Mouse (Mus musculus): ENCODE measurements at regions not wholly inside any gene's neighbourhood (a gene's known extent, or its start where the extent isn't known, plus 50 kb on each side); places are given as distances from the start of the nearest gene placed in this dataset.

DNA sequence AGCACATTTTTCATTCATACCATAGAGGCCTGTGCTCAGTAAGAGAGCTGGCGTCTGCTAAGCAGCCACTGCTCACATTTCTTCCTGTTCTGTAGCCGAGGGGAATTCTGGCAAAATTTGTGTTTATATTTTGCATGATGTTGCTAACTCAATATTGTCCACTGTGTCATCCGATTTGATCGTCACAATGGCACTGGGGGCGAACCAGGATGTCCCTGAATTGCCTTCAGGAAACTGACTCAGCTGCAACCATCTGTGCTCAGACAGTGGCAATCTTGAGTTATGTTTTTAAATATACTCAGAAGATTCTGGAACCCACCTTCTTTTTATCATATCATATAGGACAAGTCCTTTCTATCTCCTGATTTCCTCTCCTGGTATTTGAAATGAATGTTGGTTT lies 213.1 kb upstream of the Adgrl2 start:
- no peak overlapping the region for H3K9ac ChIP-seq (replicated peaks)
- no peaks in the 10 kb centered on the region for H3K4me1 ChIP-seq
- no peaks in the 10 kb centered on the region for H3K9me3 ChIP-seq (replicated peaks)
- no peaks in the 10 kb centered on the region for H3K36me3 ChIP-seq
- no peaks in the 10 kb centered on the region for H3K27me3 ChIP-seq (replicated peaks)
- no peak overlapping the region for H3K27ac ChIP-seq (replicated peaks)
- WGBS: 88% methylated on average over 5 of the region's 5 CpGs
- H3K4me3 ChIP-seq (replicated peaks): no peak overlapping the region
- no peak overlapping the region for H3K4me2 ChIP-seq
- ATAC-seq (ENCODE audit: low FRiP score): no peak

DNA sequence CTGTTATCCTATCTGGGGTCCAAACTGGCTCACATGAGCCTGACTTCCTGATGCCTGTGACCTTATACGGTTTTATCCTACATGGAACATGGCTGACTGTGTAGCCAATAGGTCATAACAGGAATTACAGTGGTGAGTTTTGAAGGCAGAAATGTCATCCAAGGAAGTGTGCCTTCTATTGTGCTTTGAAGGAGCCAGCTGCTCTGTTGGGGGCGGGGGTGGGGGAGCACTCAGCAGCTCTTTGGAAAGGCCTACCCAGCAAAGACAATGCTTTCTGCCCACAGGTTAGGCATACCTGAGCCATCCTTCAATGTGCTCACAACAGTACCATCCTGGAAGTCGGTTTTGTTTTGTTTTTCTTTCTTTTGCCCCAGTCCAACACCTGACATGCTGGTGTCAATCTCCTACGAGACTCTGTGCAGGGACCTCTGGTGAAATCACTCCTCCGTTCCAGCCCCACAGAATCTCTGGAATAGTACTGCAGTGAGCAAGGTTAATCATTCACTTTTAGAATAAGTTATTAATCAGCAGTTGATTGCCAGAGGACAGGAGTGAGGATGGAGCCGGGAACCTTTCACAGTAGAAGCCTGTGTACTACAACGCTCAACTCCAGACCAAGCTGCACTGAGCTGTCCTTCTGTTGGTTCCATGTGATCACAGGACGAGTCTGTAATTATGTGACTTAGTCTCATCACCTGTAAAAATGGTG lies 206.3 kb upstream of the Adgrl2 start:
- Histone ChIP-seq H3K27ac (replicated peaks) (no peak overlapping the region), H3K27me3 (replicated peaks) (no peaks in the 10 kb centered on the region), H3K9me3 (replicated peaks) (no peaks in the 10 kb centered on the region), H3K4me3 (replicated peaks) (no peak overlapping the region), H3K9ac (replicated peaks) (no peak overlapping the region), H3K36me3 (no peaks in the 10 kb centered on the region), H3K4me1 (no peaks in the 10 kb centered on the region), H3K4me2 (no peak overlapping the region)
- ATAC-seq (ENCODE audit: low FRiP score): no peak
- WGBS: 83% methylated on average over 8 of the region's 8 CpGs

DNA sequence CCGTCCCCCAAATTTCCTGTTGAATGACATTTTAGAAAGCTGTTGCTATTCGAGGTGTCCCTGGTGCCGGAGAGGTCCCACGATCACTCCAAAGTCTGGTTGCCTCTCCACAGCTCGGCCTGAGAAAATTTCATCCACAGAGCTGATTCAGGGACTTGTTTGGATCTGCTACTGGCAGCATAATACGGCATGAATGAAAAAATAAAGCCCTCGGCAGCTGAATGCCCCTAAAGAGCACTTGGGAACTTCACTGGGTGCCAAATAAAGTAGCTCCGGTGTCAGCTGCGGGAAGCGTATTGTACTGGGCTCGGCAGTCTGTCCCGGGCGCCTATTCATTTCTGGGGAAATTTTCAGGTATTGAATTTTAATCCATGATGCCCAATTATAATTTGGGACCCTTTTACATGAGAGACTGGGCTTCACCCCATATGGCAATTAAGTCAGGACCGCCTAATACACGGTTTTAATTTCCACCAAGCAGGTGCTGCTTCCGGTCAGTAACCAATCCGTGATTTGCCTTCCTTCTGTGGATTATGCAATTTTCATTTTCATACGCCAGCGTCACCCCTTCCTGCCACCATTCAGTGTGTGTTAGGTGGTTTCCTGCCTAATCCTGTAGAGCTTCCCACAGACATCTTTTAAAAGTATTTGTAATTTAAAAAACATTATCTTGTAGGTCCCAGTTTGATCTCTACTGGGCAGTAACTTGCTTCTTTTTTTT lies 200.7 kb upstream of the Adgrl2 start:
- 35% methylated on average over 19 of the region's 19 CpGs for WGBS
- no peaks in the 10 kb centered on the region for H3K9me3 ChIP-seq (replicated peaks)
- no peak overlapping the region for H3K27ac ChIP-seq (replicated peaks)
- no peaks in the 10 kb centered on the region for H3K27me3 ChIP-seq (replicated peaks)
- H3K4me1 ChIP-seq: peaks cover 10% of the 10 kb centered on the region
- no peak overlapping the region for H3K9ac ChIP-seq (replicated peaks)
- no peaks in the 10 kb centered on the region for H3K36me3 ChIP-seq
- H3K4me2 ChIP-seq: peak overlapping the region; percentile 45
- no peak for ATAC-seq (ENCODE audit: low FRiP score)
- peak overlapping the region; percentile 19 for H3K4me3 ChIP-seq (replicated peaks)

DNA sequence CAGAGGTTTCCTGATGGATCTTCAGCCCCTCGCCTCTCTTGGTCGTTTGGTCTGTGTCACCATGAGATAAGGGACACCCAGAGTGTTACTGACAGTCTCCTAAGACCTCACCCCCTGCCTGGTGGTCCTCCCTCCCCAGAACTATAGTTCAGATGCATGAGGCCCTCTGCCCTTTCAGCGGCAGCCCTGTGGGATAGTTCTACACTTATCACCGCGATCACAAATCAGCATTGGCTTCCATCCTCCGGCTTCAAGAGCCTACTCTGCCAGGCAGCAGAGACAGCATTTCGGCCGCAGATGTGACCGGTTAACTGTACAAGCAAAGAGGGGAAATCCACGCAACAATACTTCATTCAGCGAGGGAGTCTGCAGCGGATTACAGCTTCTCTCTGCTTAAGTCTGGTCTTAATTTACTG lies 193.8 kb upstream of the Adgrl2 start:
- Histone ChIP-seq H3K27ac (replicated peaks) (no peak overlapping the region), H3K4me3 (replicated peaks) (no peak overlapping the region), H3K4me1 (peaks cover 9% of the 10 kb centered on the region), H3K36me3 (no peaks in the 10 kb centered on the region), H3K9me3 (replicated peaks) (no peaks in the 10 kb centered on the region), H3K9ac (replicated peaks) (no peak overlapping the region), H3K27me3 (replicated peaks) (no peaks in the 10 kb centered on the region), H3K4me2 (peak overlapping the region; percentile 38)
- 14% methylated on average over 12 of the region's 12 CpGs for WGBS
- no peak; the same call in 1 of the 2 replicates for ATAC-seq (ENCODE audit: low FRiP score)

DNA sequence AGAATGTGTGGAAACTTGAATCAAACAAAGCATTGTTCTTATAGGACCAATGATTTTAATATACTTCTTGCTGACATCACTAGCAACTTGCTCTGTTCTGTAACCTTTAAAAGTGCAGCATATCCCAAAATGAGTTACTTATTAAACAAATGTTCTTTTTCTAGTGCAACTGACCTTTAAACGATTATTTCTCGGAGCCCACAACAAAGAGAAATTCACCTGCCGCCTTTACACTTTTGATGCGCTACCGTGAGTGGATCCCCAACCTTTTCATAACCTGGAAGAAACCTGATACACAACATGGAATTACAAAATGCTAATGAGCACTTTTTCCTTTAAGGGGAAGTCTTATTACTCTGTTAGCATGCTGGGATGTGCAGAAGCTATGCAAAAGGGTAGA lies 191.7 kb upstream of the Adgrl2 start:
- Histone ChIP-seq H3K9ac (replicated peaks) (no peak overlapping the region), H3K27me3 (replicated peaks) (no peaks in the 10 kb centered on the region), H3K27ac (replicated peaks) (no peak overlapping the region), H3K4me1 (peaks cover 9% of the 10 kb centered on the region), H3K36me3 (no peaks in the 10 kb centered on the region), H3K4me3 (replicated peaks) (no peak overlapping the region), H3K9me3 (replicated peaks) (no peaks in the 10 kb centered on the region), H3K4me2 (no peak overlapping the region)
- WGBS: 94% methylated on average over 5 of the region's 5 CpGs
- ATAC-seq (ENCODE audit: low FRiP score): no peak

DNA sequence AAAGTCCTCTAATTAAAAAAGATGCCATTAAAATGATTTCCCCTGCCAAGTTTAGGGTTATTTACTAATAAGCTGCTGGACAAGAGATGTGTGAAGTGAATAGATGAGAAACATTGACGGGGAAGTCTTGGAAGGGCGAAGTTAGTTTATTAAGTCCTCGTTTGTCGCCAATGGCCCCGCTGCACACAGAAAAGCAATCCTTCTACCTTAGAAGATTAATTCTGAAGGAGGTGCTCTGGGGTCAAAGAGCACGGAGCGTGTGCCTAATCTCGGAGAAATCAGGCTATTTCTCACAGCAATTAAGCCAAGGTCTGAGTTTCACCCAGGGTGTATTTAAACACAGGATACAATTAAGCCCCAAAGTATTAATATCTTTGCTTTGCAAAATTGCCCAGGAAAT lies 189.8 kb upstream of the Adgrl2 start:
- no peak overlapping the region for H3K4me2 ChIP-seq
- ATAC-seq (ENCODE audit: low FRiP score): no peak
- H3K9ac ChIP-seq (replicated peaks): no peak overlapping the region
- H3K4me1 ChIP-seq: peaks cover 11% of the 10 kb centered on the region
- no peaks in the 10 kb centered on the region for H3K9me3 ChIP-seq (replicated peaks)
- WGBS: 47% methylated on average over 8 of the region's 8 CpGs
- H3K36me3 ChIP-seq: no peaks in the 10 kb centered on the region
- no peak overlapping the region for H3K4me3 ChIP-seq (replicated peaks)
- H3K27ac ChIP-seq (replicated peaks): no peak overlapping the region
- H3K27me3 ChIP-seq (replicated peaks): no peaks in the 10 kb centered on the region

DNA sequence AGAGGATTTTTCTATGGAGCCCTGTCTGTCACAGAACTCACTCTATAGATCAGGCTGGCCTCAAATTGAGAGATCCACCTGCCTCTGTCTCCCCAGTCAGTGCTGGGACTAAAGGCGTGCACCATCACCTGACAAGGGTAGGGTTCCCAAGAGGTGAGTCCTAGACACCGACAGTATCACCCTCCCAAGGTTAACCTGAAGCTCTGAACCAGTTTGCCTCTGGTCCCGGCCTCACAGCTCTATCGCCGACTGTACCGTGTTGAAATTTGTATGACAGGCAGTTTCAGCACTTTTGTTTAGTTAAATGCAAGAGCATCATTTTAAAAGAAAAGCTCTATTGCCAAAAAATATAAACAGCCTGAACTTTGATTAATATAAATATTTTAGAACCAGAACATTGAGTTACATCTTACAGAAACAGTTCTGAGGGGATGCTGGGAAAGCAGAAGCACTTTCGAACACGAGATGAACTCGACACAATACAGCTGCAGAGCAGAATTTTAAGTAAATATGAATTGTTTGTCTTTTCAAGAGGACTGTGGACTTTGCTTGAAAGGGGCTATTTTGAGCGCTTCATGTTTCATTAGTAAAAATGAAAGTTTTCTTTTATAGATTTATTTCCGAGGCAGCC lies 189.2 kb upstream of the Adgrl2 start:
- Histone ChIP-seq H3K4me3 (replicated peaks) (no peak overlapping the region), H3K36me3 (no peaks in the 10 kb centered on the region), H3K4me1 (peaks cover 13% of the 10 kb centered on the region), H3K27me3 (replicated peaks) (no peaks in the 10 kb centered on the region), H3K9me3 (replicated peaks) (no peaks in the 10 kb centered on the region), H3K27ac (replicated peaks) (no peak overlapping the region), H3K9ac (replicated peaks) (no peak overlapping the region), H3K4me2 (no peak overlapping the region)
- 84% methylated on average over 11 of the region's 11 CpGs for WGBS
- no peak for ATAC-seq (ENCODE audit: low FRiP score)

DNA sequence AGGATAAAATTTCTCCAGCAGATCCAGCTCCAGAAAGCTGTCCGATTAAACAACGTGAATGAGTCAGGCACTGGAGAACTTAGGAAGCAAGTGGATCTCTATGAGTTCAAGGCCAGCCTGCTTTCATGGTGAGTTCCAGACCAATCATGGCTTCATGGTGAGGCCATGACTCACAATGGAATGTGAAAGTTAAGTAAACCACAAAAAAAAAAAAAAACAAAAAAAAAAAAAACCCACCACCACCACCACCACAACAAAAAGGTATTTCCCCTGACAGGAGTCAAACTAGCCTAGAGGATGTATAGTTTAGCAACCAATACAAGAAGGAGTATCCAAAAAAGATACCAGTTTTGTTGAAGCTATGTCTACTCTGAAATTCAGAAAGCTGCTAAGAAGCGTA lies 188.5 kb upstream of the Adgrl2 start:
- Histone ChIP-seq H3K4me3 (replicated peaks) (no peak overlapping the region), H3K36me3 (no peaks in the 10 kb centered on the region), H3K4me1 (peaks cover 8% of the 10 kb centered on the region; the same call in 1 of the 2 replicates), H3K4me2 (no peak overlapping the region), H3K27me3 (replicated peaks) (no peaks in the 10 kb centered on the region), H3K27ac (replicated peaks) (no peak overlapping the region), H3K9me3 (replicated peaks) (no peaks in the 10 kb centered on the region), H3K9ac (replicated peaks) (no peak overlapping the region)
- no peak for ATAC-seq (ENCODE audit: low FRiP score)
- 98% methylated on average over 3 of the region's 3 CpGs for WGBS

DNA sequence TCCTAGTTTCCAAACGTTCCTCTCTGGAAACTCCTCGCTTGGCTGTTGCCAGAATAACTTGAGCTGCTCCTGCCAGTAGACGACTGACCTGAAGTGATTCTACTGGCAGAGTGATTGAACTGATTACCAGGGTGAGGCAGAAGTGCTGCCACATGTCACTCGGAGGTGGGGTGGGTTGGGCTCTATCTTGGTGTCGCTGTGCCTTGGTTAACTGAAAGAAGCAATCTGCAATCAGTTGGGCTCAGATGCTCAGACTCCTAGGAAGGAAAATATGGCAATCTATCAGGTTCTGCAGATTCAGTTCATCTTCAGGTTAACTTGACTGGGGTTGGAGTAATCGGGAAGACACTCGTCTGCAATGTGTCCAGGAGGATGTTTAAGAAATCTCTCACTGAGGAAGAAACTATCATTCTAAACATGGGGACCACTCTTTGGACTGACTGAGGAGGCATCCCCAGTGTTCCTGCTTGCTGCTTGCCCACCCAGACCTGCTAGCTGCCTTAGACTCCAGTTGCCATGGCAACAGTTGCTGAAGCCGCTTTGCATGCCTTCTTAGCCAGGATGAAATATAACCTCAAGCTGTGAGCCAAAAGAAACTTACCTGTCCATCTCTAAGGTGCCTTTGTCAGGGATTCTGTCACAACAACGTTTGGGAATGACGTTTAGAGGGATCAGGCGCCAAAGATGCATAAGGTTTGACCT lies 184.5 kb upstream of the Adgrl2 start:
- 65% methylated on average over 11 of the region's 11 CpGs for WGBS
- Histone ChIP-seq H3K4me3 (replicated peaks) (no peak overlapping the region), H3K9ac (replicated peaks) (no peak overlapping the region), H3K27me3 (replicated peaks) (no peaks in the 10 kb centered on the region), H3K4me1 (peaks cover 5% of the 10 kb centered on the region; the same call in 1 of the 2 replicates), H3K4me2 (no peak overlapping the region), H3K36me3 (no peaks in the 10 kb centered on the region), H3K27ac (replicated peaks) (no peak overlapping the region), H3K9me3 (replicated peaks) (no peaks in the 10 kb centered on the region)
- ATAC-seq (ENCODE audit: low FRiP score): no peak; the same call in 1 of the 2 replicates

DNA sequence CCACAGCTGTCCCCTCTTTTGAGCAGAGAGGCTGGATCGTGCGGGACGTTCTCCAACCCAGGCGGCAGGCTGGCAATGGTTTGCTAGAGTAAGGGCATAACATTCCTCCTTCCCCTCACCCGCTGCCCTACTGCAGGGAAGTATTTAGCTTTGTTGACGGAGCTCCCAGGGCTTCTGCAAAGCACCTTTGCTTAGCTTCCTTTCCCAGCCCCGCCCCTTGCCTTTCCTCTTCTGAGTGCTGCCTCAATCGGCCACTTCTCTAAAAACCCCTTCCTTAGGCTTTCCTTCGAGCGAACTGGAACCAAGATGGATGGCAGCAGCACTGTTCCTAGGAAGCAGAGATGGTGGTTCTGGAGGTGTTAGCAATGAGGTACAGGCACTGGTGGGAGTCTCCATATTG lies 183.2 kb upstream of the Adgrl2 start:
- ATAC-seq (ENCODE audit: low FRiP score): no peak
- no peaks in the 10 kb centered on the region for H3K36me3 ChIP-seq
- H3K4me2 ChIP-seq: peak overlapping the region; percentile 34
- 42% methylated on average over 10 of the region's 10 CpGs for WGBS
- peaks cover 5% of the 10 kb centered on the region; the same call in 1 of the 2 replicates for H3K4me1 ChIP-seq
- no peak overlapping the region for H3K4me3 ChIP-seq (replicated peaks)
- no peak overlapping the region for H3K27ac ChIP-seq (replicated peaks)
- H3K9me3 ChIP-seq (replicated peaks): no peaks in the 10 kb centered on the region
- no peak overlapping the region for H3K9ac ChIP-seq (replicated peaks)
- H3K27me3 ChIP-seq (replicated peaks): no peaks in the 10 kb centered on the region

DNA sequence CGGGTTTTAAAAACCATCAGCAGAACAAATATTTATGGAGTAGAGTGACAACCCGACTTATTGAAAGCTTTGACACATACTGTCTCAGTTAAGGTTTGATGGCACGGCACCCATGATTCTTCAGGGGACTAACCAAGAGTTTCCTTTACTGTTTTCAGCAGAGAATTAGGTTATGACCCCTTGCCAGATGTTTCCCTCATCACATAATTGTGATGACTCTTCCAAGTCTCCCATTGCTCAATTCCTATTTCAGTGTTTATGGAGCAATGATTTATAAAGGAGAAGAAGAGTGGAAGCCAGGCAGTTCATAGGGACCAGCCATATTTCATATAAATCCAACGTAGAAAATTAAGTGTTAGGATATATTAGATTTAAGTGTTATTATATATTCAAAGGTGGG lies 181.4 kb upstream of the Adgrl2 start:
- Histone ChIP-seq H3K27ac (replicated peaks) (no peak overlapping the region), H3K4me1 (peaks cover 5% of the 10 kb centered on the region; the same call in 1 of the 2 replicates), H3K27me3 (replicated peaks) (no peaks in the 10 kb centered on the region), H3K9ac (replicated peaks) (no peak overlapping the region), H3K9me3 (replicated peaks) (no peaks in the 10 kb centered on the region), H3K36me3 (no peaks in the 10 kb centered on the region), H3K4me2 (no peak overlapping the region), H3K4me3 (replicated peaks) (no peak overlapping the region)
- ATAC-seq (ENCODE audit: low FRiP score): no peak
- 85% methylated on average over 4 of the region's 4 CpGs for WGBS

All from neural tube, embryonic 15.5 days (tissue).